Comparison of ENCODE assay signal across 14 mouse cellular contexts in the genomic region with DNA sequence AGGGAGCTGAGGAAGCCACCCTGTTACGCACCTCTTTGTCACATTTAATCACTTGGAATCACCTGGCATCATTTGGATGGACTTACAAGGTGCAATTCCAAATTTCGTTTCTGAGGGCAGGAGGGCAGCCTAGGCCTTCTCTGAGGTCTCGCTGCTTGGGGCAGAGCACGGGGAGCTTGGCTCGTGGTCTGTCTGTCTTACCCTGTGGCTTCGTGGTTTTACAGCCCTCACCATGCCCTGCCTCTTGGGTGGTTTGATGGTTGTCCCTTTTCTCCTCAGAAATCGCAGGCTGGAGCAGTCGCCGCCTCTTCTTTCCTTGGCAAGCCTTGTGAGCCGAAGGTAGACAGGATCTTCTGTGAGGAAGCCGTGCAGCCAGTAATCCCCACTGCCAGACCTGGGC.
"Had no signal": no experiment of that assay in that cellular context is flagged by ENCODE, and none has a peak within 500 bp of the region (broad histone marks: within the 10 kb centered on the region; RNA-seq: fewer than 3 reads in every experiment).

No protein-coding gene starts in this region.

- H3K4me3 ChIP-seq: kidney, embryonic 15.5 days; limb, embryonic 15.5 days; liver, embryonic 12.5 days; neural tube, embryonic 13.5 days; stomach, embryonic 15.5 days had no signal

- H3K4me2 ChIP-seq: kidney, embryonic 15.5 days; limb, embryonic 15.5 days; liver, embryonic 12.5 days; lung, embryonic 14.5 days; neural tube, embryonic 13.5 days; stomach, embryonic 15.5 days had no signal

- H3K4me1 ChIP-seq: kidney, embryonic 15.5 days; neural tube, embryonic 13.5 days; stomach, embryonic 15.5 days had no signal

- H3K27me3 ChIP-seq: limb, embryonic 15.5 days; liver, embryonic 12.5 days; neural tube, embryonic 13.5 days; stomach, embryonic 15.5 days had no signal

- H3K9ac ChIP-seq: kidney, embryonic 15.5 days; limb, embryonic 15.5 days; liver, embryonic 12.5 days; lung, embryonic 14.5 days; neural tube, embryonic 13.5 days; stomach, embryonic 15.5 days had no signal

- H3K9me3 ChIP-seq: kidney, embryonic 15.5 days; limb, embryonic 15.5 days; liver, embryonic 12.5 days; neural tube, embryonic 13.5 days; stomach, embryonic 15.5 days had no signal

- ATAC-seq: liver, embryonic 12.5 days had no signal

- H3K36me3 ChIP-seq: kidney, embryonic 15.5 days; limb, embryonic 15.5 days; liver, embryonic 12.5 days; neural tube, embryonic 13.5 days; stomach, embryonic 15.5 days had no signal

- H3K27ac ChIP-seq: kidney, embryonic 15.5 days; limb, embryonic 15.5 days; liver, embryonic 12.5 days; macrophage; neural tube, embryonic 13.5 days; stomach, embryonic 15.5 days had no signal

- DNase-seq: kidney, adult 2 months; kidney, postnatal 14 days; left cerebral cortex, postnatal 4 days; lung, postnatal 10 days; midbrain, embryonic 14.5 days; thymus, adult 2 months; thymus, postnatal 36 days had no signal
